Mouse (Mus musculus) limb, embryonic 12.5 days (tissue): ENCODE data around the gene Tmem116. TPM values are rescaled to one million over a fixed set of nuclear protein-coding genes. Genes with fewer than 3 reads are reported as not detected.
A peak's percentile ranks its signal among the peaks of the same experiment; 100 is the strongest.

Experiments
- ATAC-seq: fragments of 200-750 bp; cut with Nextera tagmentation; 2 replicates; pipeline ENCODE4 v1.8.0; 2017; ENCODE audit warnings: low read depth, moderate TSS enrichment; ENCODE audit not compliant: insufficient number of reproducible peaks, insufficient read depth, low FRiP score, low TSS enrichment
- H3K27ac ChIP-seq: fragments of 300-500 bp; sonication (generic); 2 replicates; pipeline ENCODE4 v1.5.1; 2016; ENCODE audit warnings: mild to moderate bottlenecking, moderate library complexity
- H3K27me3 ChIP-seq: fragments of 300-500 bp; sonication (generic); 2 replicates; pipeline ENCODE4 v1.6.1; 2016; ENCODE audit warnings: mild to moderate bottlenecking, moderate library complexity
- H3K36me3 ChIP-seq: fragments of 300-500 bp; sonication (generic); 2 replicates; pipeline ENCODE4 v1.6.1; 2016; ENCODE audit warnings: mild to moderate bottlenecking, moderate library complexity
- H3K4me1 ChIP-seq: fragments of 300-500 bp; sonication (generic); replicated peaks from 2 replicates; pipeline ENCODE4 v1.6.1; 2016
- H3K4me2 ChIP-seq: fragments of 300-500 bp; sonication (generic); 2 replicates; pipeline ENCODE4 v1.6.1; 2016; ENCODE audit warnings: mild to moderate bottlenecking, moderate library complexity
- H3K4me3 ChIP-seq: fragments of 300-500 bp; sonication (generic); replicated peaks from 2 replicates; pipeline ENCODE4 v1.5.1; 2016; ENCODE audit warnings: mild to moderate bottlenecking
- H3K9ac ChIP-seq: fragments of 300-500 bp; sonication (generic); replicated peaks from 2 replicates; pipeline ENCODE4 v1.6.1; 2016; ENCODE audit warnings: mild to moderate bottlenecking, moderate library complexity
- H3K9me3 ChIP-seq: fragments of 300-500 bp; sonication (generic); 2 replicates; pipeline ENCODE4 v1.6.1; 2016; ENCODE audit warnings: mild to moderate bottlenecking, moderate library complexity
- WGBS: fragments of 180-500 bp; shearing (Covaris S2); methylation state at CpG from one replicate; pipeline ENCODE4 v1.1.7; 2016; 5-methylcytosine and 5-hydroxymethylcytosine counted together
- polyA plus RNA-seq: library from polyadenylated mRNA; unstranded; fragments of >200 nt; fragmentation: Nextera tagmentation; extraction: Ambion mirVana; gene quantifications from 2 replicates; pipeline ENCODE4 v1.2.1, GENCODE M21; 2016

Tmem116 gene
- polyA plus RNA-seq, 1 experiment from 2014 or later: 0.81 TPM

DNA sequence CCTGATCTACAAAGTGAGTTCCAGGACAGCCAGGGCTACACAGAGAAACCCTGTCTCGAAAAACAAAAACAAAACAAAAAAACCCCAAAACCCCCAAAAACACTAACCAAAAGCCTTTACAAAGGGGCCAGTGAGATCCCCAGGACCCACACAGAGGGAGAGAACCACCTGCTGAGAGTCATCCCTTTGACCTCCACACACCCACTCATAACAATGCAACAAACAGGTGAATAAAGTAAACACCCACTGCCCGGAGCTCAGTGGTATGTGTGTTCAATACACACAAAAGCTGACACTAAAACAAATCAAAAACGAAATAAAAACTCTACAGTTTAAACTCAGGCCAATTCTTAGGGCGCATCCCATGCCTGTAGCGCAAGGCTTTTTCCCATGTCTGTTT, 88.4 kb downstream of the Tmem116 start:
- peaks cover 49% of the 10 kb centered on the region for H3K36me3 ChIP-seq
- no peaks in the 10 kb centered on the region for H3K9me3 ChIP-seq
- H3K27ac ChIP-seq: no peak overlapping the region
- no peak for ATAC-seq
- H3K4me3 ChIP-seq: no peak overlapping the region
- peaks cover 12% of the 10 kb centered on the region for H3K4me1 ChIP-seq
- H3K27me3 ChIP-seq: no peaks in the 10 kb centered on the region
- no peak overlapping the region for H3K9ac ChIP-seq
- H3K4me2 ChIP-seq: no peak overlapping the region
- WGBS: 95% methylated on average over 5 of the region's 5 CpGs

DNA sequence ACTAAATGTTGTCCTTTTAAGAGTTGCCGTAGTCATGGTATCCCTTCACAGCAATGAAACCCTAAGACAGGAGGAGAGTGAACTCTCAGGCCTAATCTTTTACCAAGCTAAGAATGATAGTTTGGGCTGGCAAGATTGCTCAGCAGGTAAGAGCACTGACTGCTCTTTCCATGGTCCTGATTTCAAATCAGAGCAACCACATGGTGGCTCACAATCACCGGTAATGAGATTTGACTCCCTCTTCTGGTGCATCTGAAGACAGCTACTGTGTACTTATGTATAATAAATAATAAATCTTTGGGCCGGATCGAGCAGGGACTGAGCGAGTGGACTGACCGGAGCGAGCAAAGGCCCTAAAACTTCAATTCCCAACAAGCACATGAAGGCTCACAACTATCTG, 89.5 kb downstream of the Tmem116 start:
- no peak overlapping the region for H3K4me3 ChIP-seq
- 91% methylated on average over 7 of the region's 7 CpGs for WGBS

GRCm38 (mm10) chr5:121543370-121543769, 91.7 kb downstream of the Tmem116 start:
- Histone ChIP-seq H3K4me3 (no peak overlapping the region; the same call in 1 of the 2 replicates), H3K9me3 (no peaks in the 10 kb centered on the region), H3K36me3 (peaks cover 17% of the 10 kb centered on the region), H3K27me3 (no peaks in the 10 kb centered on the region), H3K9ac (no peak overlapping the region), H3K27ac (no peak overlapping the region), H3K4me2 (no peak overlapping the region), H3K4me1 (peaks cover 16% of the 10 kb centered on the region)
- no peak for ATAC-seq
- 83% methylated on average over 3 of the region's 3 CpGs for WGBS

More for the DNA sequence above, 89.5 kb downstream of the Tmem116 start:
- peaks cover 37% of the 10 kb centered on the region for H3K36me3 ChIP-seq
- H3K4me1 ChIP-seq: peaks cover 12% of the 10 kb centered on the region
- no peak overlapping the region for H3K9ac ChIP-seq
- no peaks in the 10 kb centered on the region for H3K9me3 ChIP-seq
- ATAC-seq: no peak
- H3K4me2 ChIP-seq: no peak overlapping the region
- H3K27ac ChIP-seq: no peak overlapping the region
- no peaks in the 10 kb centered on the region for H3K27me3 ChIP-seq

- 1% methylated on average over 52 of the region's 97 CpGs for WGBS
- peak within 1 kb of the TSS; percentile 96 for H3K27ac ChIP-seq
- no peaks in the 10 kb centered on the region for H3K9me3 ChIP-seq
- peak; percentile 3; the same call in 1 of the 2 replicates for ATAC-seq
- H3K27me3 ChIP-seq: no peaks in the 10 kb centered on the region
- H3K4me2 ChIP-seq: peak within 1 kb of the TSS; percentile 93
- H3K9ac ChIP-seq: peak within 1 kb of the TSS; percentile 97
- H3K36me3 ChIP-seq: peaks cover 3% of the 10 kb centered on the region; the same call in 1 of the 2 replicates
- H3K4me1 ChIP-seq: peaks cover 16% of the 10 kb centered on the region
- H3K4me3 ChIP-seq: peak within 1 kb of the TSS; percentile 100
Observed at GRCm38 (mm10) chr5:121544910-121545792, 93.5 kb downstream of the Tmem116 start, which contains the start of the genes Adam1a and Gm42878. Gene Adam1a (minus strand): TSS chr5:121545482. Gene Gm42878 (minus strand): TSS chr5:121545482.

DNA sequence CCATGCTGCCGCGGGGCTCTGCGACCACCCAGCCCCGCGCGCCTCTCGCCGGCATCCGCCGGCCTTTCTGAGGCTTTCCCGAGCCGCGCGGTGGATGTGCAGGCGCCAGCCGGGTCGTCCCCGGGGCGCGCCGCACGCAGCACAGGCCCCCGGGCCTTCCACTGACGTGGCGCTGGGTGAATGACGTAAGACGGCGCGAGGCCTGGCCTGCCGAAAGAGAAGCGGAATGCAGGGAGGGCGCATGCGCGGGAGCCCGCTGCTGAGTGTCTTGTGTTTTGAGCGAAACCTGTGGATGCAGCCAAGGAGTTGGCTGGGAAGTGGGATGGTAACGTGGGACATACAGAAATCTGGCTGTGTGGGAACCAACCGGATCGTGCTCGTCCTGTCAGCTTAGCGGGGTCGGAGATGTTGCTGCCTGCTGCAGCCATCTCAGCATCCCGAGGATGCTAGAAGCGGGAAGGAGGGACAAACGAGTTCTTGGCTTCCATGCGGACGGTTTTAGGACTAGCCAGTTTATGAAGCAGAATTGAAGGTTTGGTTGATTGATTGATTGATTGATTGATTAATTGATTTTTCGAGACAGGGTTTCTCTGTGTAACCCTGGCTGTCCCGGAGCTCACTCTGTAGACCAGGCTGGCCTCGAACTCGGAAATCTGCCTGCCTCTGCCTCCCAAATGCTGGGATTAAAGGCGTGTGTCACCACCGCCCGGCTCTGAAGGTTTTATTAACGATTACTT, 94.3 kb downstream of the Tmem116 start, which contains the start of gene Mapkapk5:
TSS of gene Mapkapk5 (minus strand) at position 113 of the 737 bp plus-strand sequence.
- peak; percentile 93 for ATAC-seq
- H3K9me3 ChIP-seq: 0 out of 2 replicates have a peak, but pooled peaks cover under 1% of the 10 kb centered on the region
- no peaks in the 10 kb centered on the region for H3K27me3 ChIP-seq
- H3K36me3 ChIP-seq: no peaks in the 10 kb centered on the region
- peak within 1 kb of the TSS; percentile 93 for H3K4me2 ChIP-seq
- peak within 1 kb of the TSS; percentile 96 for H3K27ac ChIP-seq
- 2% methylated on average over 55 of the region's 55 CpGs for WGBS
- H3K9ac ChIP-seq: peak within 1 kb of the TSS; percentile 97
- peaks cover 16% of the 10 kb centered on the region for H3K4me1 ChIP-seq
- peak within 1 kb of the TSS; percentile 100 for H3K4me3 ChIP-seq

DNA sequence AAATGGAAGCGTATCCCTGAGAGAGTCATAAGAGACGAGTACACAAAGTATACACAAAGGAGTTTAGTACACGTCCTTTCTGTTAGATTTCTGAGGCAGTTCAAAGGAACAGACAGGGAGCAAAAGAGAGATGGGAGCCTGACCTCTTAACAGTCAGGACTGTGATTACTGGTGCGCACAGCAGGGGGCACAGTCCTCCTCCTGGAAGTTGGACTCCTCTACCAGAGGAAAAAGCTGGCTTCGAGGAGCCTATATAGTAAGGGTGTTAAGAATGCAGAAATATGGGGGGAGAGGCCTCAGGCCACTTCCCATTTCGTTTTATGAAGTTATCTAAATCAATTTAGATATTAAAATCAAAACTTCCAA, 94.8 kb downstream of the Tmem116 start:
- Histone ChIP-seq H3K4me2 (peak overlapping the region; percentile 93), H3K4me1 (peaks cover 16% of the 10 kb centered on the region), H3K27ac (peak overlapping the region; percentile 96; the same call in 1 of the 2 replicates), H3K9me3 (0 out of 2 replicates have a peak, but pooled peaks cover 4% of the 10 kb centered on the region), H3K36me3 (no peaks in the 10 kb centered on the region), H3K27me3 (no peaks in the 10 kb centered on the region), H3K4me3 (peak overlapping the region; percentile 100), H3K9ac (peak overlapping the region; percentile 97)
- WGBS: 38% methylated on average over 6 of the region's 6 CpGs
- ATAC-seq: no peak

DNA sequence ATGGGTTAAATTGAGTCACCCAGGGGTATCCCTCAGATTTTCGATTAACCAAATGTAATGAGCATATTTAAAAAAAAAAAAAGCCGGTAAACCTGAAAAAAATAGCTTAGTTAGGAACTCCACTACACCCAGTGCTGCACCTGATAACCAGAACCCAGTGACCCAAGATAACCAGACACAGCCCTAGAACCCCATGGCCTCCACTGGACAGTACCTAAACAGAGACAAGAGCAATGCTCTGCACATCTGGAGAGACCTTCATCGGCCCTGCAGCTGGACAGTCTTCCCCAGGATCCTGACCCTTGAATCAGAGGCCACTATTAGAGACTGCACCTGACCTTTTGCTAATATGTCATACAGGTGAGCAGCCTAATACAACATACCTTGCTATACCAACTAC, 95.4 kb downstream of the Tmem116 start:
- no peaks in the 10 kb centered on the region for H3K36me3 ChIP-seq
- ATAC-seq: no peak
- peaks cover 16% of the 10 kb centered on the region for H3K4me1 ChIP-seq
- no peaks in the 10 kb centered on the region for H3K27me3 ChIP-seq
- H3K4me3 ChIP-seq: no peak overlapping the region
- 0 out of 2 replicates have a peak, but pooled peaks cover 4% of the 10 kb centered on the region for H3K9me3 ChIP-seq
- H3K27ac ChIP-seq: no peak overlapping the region
- WGBS: 90% methylated on average over 3 of the region's 3 CpGs
- H3K9ac ChIP-seq: no peak overlapping the region
- H3K4me2 ChIP-seq: no peak overlapping the region

DNA sequence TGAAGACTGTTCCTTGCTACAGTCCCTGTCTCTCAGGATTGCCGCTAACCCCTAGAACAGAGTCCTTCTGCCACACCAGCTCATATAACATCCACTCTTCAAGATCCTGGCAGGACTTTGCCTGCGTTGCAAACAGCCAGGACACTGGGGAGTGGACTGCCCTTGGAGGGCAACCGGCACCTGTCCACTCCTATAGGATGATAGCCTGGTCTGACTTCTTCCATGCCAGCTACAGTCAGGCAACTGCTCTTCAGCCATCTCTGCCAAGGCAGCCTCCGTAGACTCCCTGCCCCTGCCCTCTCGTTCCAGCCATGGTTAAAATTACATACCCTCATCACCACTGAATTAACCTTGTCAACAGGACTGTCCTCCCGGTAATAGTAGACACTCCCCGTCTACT, 97.5 kb downstream of the Tmem116 start:
- Histone ChIP-seq H3K27ac (no peak overlapping the region), H3K27me3 (no peaks in the 10 kb centered on the region), H3K36me3 (no peaks in the 10 kb centered on the region), H3K9me3 (0 out of 2 replicates have a peak, but pooled peaks cover 4% of the 10 kb centered on the region), H3K4me3 (no peak overlapping the region), H3K4me1 (peaks cover 10% of the 10 kb centered on the region), H3K9ac (no peak overlapping the region), H3K4me2 (no peak overlapping the region)
- WGBS: 85% methylated on average over 7 of the region's 7 CpGs
- ATAC-seq: no peak

- H3K9ac ChIP-seq: no peak overlapping the region
- H3K4me1 ChIP-seq: no peaks in the 10 kb centered on the region; the same call in 1 of the 2 replicates
- H3K9me3 ChIP-seq: no peaks in the 10 kb centered on the region
- no peak overlapping the region for H3K27ac ChIP-seq
- peaks cover 5% of the 10 kb centered on the region for H3K36me3 ChIP-seq
- WGBS: 91% methylated on average over 3 of the region's 3 CpGs
- H3K27me3 ChIP-seq: no peaks in the 10 kb centered on the region
- H3K4me3 ChIP-seq: no peak overlapping the region
- H3K4me2 ChIP-seq: no peak overlapping the region
- no peak for ATAC-seq
Observed at GRCm38 (mm10) chr5:121562436-121562835, 110.7 kb downstream of the Tmem116 start.

DNA sequence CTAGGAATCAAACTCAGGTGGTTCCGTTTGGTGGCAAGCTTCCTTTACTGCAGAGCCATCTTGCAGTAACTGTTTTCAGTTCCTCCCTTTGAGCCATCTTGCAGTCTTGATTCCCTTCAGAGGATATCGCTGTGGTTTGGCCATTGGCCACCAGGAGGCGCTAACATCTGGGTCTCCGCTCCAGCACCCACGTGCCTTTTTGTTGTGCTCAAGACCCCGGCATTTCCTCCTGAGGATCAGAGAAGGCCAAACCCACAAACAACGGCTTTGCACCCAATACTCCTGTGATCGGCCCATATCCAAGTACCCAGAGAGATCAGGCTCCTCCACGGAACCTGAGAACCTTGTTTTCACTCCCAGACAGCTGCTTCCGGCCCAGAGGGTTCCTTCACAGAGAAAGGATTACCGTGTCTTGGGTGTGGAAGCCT, 112.8 kb downstream of the Tmem116 start:
- peak overlapping the region; percentile 44 for H3K4me2 ChIP-seq
- no peaks in the 10 kb centered on the region; the same call in 1 of the 2 replicates for H3K4me1 ChIP-seq
- no peaks in the 10 kb centered on the region for H3K27me3 ChIP-seq
- peak overlapping the region; percentile 35; the same call in 1 of the 2 replicates for H3K9ac ChIP-seq
- peaks cover 23% of the 10 kb centered on the region for H3K36me3 ChIP-seq
- ATAC-seq: no peak; the same call in 1 of the 2 replicates
- no peaks in the 10 kb centered on the region for H3K9me3 ChIP-seq
- H3K27ac ChIP-seq: no peak overlapping the region
- peak overlapping the region; percentile 18 for H3K4me3 ChIP-seq
- 12% methylated on average over 11 of the region's 11 CpGs for WGBS
